Mouse (Mus musculus): Measurements from ENCODE around the gene Srm. TPM values are rescaled to one million over a fixed set of nuclear protein-coding genes. Genes with fewer than 3 reads are reported as not detected.

Srm gene
- total and polyA plus RNA-seq, 3 experiments = 136 to 640 (median 151) TPM

- Histone ChIP-seq H3K36me3 (replicated peaks in 1 of 2; ENCODE audit: control insufficient read depth in 1 of 2, insufficient read depth in 1 of 2, low read length in 1 of 2) (peaks cover 53 to 81% of the 10 kb centered on the region in 2 experiments), H3K79me2 (replicated peaks; ENCODE audit: control insufficient read depth, extremely low read depth, insufficient read depth, poor library complexity, severe bottlenecking) (peaks cover 23% of the 10 kb centered on the region), H3K4me2 (ENCODE audit: insufficient read depth, low read depth, poor library complexity, severe bottlenecking) (no peak overlapping the region), H3K27ac (ENCODE audit: insufficient read depth, low read depth) (no peak overlapping the region), H3K9ac (ENCODE audit: insufficient read depth, low read depth) (no peak overlapping the region), H3K4me3 (replicated peaks in 1 of 3; ENCODE audit: low read depth in 2 of 3, low read length in 2 of 3, poor library complexity in 1 of 3) (no peak overlapping the region), H3K4me1 (ENCODE audit: control insufficient read depth in 1 of 2, insufficient read depth in 2 of 2) (peaks cover 15 to 37% of the 10 kb centered on the region in 2 experiments), H3K9me3 (replicated peaks; ENCODE audit: low read length) (peaks cover 40% of the 10 kb centered on the region), H3K27me3 (replicated peaks) (no peaks in the 10 kb centered on the region)
- TF ChIP-seq EP300 (IDR thresholded peaks at IDR 0.05; ENCODE audit: low read length) (no peak), ZNF384 (IDR thresholded peaks at IDR 0.05; ENCODE audit: low read depth, low read length) (no peak), USF2 (conservative IDR thresholded peaks at IDR 0.05; ENCODE audit: low read depth, low read length) (no peak), MAZ (IDR thresholded peaks at IDR 0.05; ENCODE audit: low read depth, low read length) (no peak), JUN (IDR thresholded peaks at IDR 0.05; ENCODE audit: insufficient read depth, low read depth, low read length) (no peak), IRF4 (IDR thresholded peaks at IDR 0.05; ENCODE audit: low read depth, low read length) (no peak), JUND (conservative IDR thresholded peaks at IDR 0.05; ENCODE audit: low read depth, low read length) (no peak), USF1 (IDR thresholded peaks at IDR 0.05; ENCODE audit: low read depth, low read length) (no peak), UBTF (IDR thresholded peaks at IDR 0.05; ENCODE audit: low read depth, low read length) (no peak), CHD2 (IDR thresholded peaks at IDR 0.05; ENCODE audit: low read length) (no peak), MAX (IDR thresholded peaks at IDR 0.05; ENCODE audit: low read length) (no peak), ZC3H11A (IDR thresholded peaks at IDR 0.05; ENCODE audit: low read depth, low read length) (no peak), NRF1 (IDR thresholded peaks at IDR 0.05; ENCODE audit: low read depth, low read length) (no peak), TBP (conservative IDR thresholded peaks at IDR 0.05; ENCODE audit: low read depth, low read length) (no peak), NELFE (IDR thresholded peaks at IDR 0.05; ENCODE audit: low read depth, low read length) (no peak), MEF2A (IDR thresholded peaks at IDR 0.05; ENCODE audit: borderline replicate concordance, low read depth, low read length) (no peak), POLR2AphosphoS2 (IDR thresholded peaks at IDR 0.05; ENCODE audit: low read depth, low read length) (no peak), ELF1 (IDR thresholded peaks at IDR 0.05; ENCODE audit: low read depth, low read length) (no peak), SMC3 (IDR thresholded peaks at IDR 0.05; ENCODE audit: low read depth, low read length) (no peak), POLR2A (IDR thresholded peaks at IDR 0.05; ENCODE audit: low read depth, low read length) (no peak)
- DNase-seq (ENCODE audit: extremely low read depth) = no peak
- in situ Hi-C loops (cut with MboI; ENCODE audit: low pct_ligation_motif_present, low pct_unique_long_range_greater_than_20kb, low sequenced_read_pairs) (no loop called here), dilution Hi-C loops (cut with MboI; ENCODE audit: extremely low pct_ligation_motif_present, extremely low pct_unique_long_range_greater_than_20kb, low sequenced_read_pairs) (no loop called here)
Measured at GRCm38 (mm10) chr4:148596731-148597130, 5.4 kb downstream of the Srm start.

- Histone ChIP-seq H3K36me3 (replicated peaks in 1 of 2; ENCODE audit: control insufficient read depth in 1 of 2, insufficient read depth in 1 of 2, low read length in 1 of 2) (peaks cover 46 to 71% of the 10 kb centered on the region in 2 experiments), H3K4me3 (replicated peaks in 1 of 3; ENCODE audit: low read depth in 2 of 3, low read length in 2 of 3, poor library complexity in 1 of 3) (no peak overlapping the region), H3K4me2 (ENCODE audit: insufficient read depth, low read depth, poor library complexity, severe bottlenecking) (no peak overlapping the region), H3K9me3 (replicated peaks; ENCODE audit: low read length) (peaks cover 40% of the 10 kb centered on the region), H3K27me3 (replicated peaks) (no peaks in the 10 kb centered on the region), H3K79me2 (replicated peaks; ENCODE audit: control insufficient read depth, extremely low read depth, insufficient read depth, poor library complexity, severe bottlenecking) (peaks cover 3% of the 10 kb centered on the region), H3K4me1 (ENCODE audit: control insufficient read depth in 1 of 2, insufficient read depth in 2 of 2) (peaks cover 6 to 33% of the 10 kb centered on the region in 2 experiments; a peak in 3 of 4 replicates), H3K27ac (ENCODE audit: insufficient read depth, low read depth) (no peak overlapping the region), H3K9ac (ENCODE audit: insufficient read depth, low read depth) (no peak overlapping the region)
- TF ChIP-seq MXI1 (IDR thresholded peaks at IDR 0.05; ENCODE audit: low read depth, low read length) (no peak), CHD1 (IDR thresholded peaks at IDR 0.05; ENCODE audit: low read depth, low read length) (no peak), ZKSCAN1 (IDR thresholded peaks at IDR 0.05; ENCODE audit: borderline replicate concordance, low read depth, low read length) (no peak), ZC3H11A (IDR thresholded peaks at IDR 0.05; ENCODE audit: low read depth, low read length) (no peak), ELF1 (IDR thresholded peaks at IDR 0.05; ENCODE audit: low read depth, low read length) (no peak), MYC (IDR thresholded peaks at IDR 0.05; ENCODE audit: low read depth, low read length) (no peak), NELFE (IDR thresholded peaks at IDR 0.05; ENCODE audit: low read depth, low read length) (no peak), SIN3A (IDR thresholded peaks at IDR 0.05; ENCODE audit: low read length) (no peak), POLR2A (IDR thresholded peaks at IDR 0.05; ENCODE audit: low read depth, low read length) (0 out of 2 replicates have a peak, but pooled peaks have one; percentile 10), ETS1 (conservative IDR thresholded peaks at IDR 0.05; ENCODE audit: low read depth, low read length) (no peak), EP300 (IDR thresholded peaks at IDR 0.05; ENCODE audit: low read length) (peak; percentile 14; the same call in 1 of the 2 replicates), BHLHE40 (IDR thresholded peaks at IDR 0.05; ENCODE audit: low read depth, low read length) (no peak), IRF4 (IDR thresholded peaks at IDR 0.05; ENCODE audit: low read depth, low read length) (peak; percentile 25; the same call in 1 of the 2 replicates), SMC3 (IDR thresholded peaks at IDR 0.05; ENCODE audit: low read depth, low read length) (no peak), ZMIZ1 (IDR thresholded peaks at IDR 0.05; ENCODE audit: low read depth, low read length) (no peak)
- dilution Hi-C loops (cut with MboI; ENCODE audit: extremely low pct_ligation_motif_present, extremely low pct_unique_long_range_greater_than_20kb, low sequenced_read_pairs) = no loop called here
- in situ Hi-C loops (cut with MboI; ENCODE audit: low pct_ligation_motif_present, low pct_unique_long_range_greater_than_20kb, low sequenced_read_pairs) = no loop called here
- DNase-seq (ENCODE audit: extremely low read depth) = no peak
Measured at GRCm38 (mm10) chr4:148598826-148599225, 7.5 kb downstream of the Srm start.

Data from CH12.LX (cell line).